Mouse (Mus musculus) kidney, postnatal 25 days (tissue): ENCODE measurements at regions not wholly inside any gene's neighbourhood (a gene's known extent, or its start where the extent isn't known, plus 50 kb on each side); places are given as distances from the start of the nearest gene placed in this dataset.

Source experiments
- DNase-seq, 2 experiments: peaks; one replicate each; pipeline ENCODE4 v3.0.0; 2021; ENCODE audit warnings: mixed read lengths in 2 of 2

DNA sequence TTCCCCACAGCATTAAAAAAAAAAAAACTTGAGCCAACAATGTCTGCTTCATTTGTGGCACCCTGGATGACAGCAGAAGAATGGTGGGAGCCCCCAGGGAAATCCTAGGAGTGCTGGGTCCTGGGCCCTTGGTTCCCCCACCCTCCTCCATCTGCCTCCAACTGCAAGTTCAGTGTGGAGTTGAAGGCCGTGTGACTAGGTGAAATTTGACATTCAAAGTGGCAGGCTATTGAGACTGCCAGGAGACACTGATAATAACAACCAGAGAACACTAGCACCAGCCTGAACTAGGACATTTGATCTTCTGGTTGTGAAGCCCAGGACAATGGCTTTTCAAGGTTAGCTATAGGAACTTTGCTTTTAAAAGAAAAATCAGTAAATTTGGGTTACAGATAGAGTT lies 74.0 kb downstream of the Adamts15 start:
- no peak for DNase-seq

DNA sequence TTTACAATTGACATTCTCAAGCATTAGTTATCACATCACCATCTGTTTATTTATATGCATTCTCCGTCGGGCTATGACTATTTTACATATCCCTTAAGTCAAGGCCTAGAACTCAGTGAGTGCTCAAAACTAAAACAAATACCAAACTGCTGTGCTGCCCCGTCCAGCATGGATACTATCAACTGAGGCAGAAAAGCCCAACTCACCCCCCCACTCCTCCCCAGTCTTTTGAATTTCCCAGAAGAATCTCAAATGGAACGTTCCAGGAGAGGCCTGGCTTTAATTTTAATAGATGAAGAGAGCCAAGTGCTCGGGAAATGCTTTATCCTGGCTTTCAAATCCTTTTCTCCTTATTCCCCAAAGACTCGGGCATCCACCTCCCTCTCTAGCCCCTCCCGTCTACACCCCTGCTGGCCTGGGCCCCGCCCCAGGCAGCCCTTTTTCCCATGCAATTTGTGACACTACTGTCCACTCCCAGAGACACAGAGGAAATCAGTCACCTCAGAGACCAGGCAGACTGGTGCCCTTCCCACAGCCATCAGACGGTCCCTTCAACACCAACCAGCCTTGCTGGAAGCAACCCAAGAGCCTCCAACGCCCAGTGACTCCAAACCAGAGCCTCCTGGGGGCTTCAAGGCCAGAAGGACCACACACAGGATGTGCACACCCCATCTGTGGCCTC lies 76.5 kb downstream of the Adamts15 start:
- DNase-seq: no peak

DNA sequence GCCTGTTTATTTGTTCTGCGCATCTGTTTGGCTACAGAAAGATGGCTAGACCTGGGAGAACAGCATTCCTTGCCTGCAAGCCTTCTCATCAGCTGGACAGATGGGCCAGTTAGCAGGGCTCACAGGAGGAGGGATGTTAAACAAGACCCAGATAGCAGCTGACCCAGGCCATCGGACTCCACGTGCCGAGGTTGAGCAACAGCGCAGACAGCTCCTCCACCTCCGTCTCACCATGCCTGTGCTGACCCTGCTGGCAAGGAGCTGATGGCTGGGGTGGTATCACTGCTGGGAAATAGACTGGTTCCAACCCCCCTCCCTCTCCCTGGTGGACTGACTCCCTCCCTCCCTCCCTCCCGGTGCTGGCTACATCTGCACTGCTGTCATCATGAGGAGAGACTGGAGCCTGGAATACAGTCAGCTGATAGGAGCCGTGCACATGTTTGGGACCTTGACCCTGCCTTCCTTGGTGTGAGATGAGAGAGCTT lies 78.1 kb downstream of the Adamts15 start:
- DNase-seq: no peak

DNA sequence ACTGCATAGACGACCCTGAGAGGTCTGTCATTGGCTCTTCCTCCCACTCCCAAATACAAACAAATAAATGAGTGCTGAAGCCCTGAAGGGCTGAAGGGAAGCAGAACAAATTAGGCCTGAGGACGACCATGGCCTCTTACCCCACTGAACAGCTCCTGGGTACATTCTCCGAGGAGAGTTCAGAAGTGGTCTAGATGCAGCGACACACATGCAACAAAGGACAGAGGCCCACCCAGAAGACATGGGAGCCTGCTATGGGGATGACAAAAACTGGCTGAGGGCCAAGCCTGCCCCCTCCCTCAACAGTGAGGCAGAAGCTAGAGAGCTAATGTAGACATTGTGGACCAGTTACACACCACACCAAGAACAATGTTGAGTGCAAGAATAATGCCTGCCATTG lies 87.3 kb downstream of the Adamts15 start:
- DNase-seq: no peak

DNA sequence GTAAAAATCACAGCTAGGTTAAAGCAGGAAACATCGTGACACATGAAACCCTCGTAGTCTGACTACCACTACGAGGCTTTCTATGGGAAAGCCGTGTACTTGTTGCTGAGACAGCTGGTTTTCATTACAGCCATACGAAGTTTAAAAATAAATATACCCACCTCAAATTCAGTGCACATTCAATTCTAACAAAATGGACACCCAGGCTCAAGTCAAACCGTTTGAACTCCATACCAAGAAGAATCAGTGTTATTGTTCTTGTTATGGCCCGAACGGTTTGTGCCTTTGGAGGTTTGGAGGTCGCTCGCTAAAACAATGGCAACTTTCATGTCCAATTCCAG lies 87.7 kb downstream of the Adamts15 start:
- no peak for DNase-seq

DNA sequence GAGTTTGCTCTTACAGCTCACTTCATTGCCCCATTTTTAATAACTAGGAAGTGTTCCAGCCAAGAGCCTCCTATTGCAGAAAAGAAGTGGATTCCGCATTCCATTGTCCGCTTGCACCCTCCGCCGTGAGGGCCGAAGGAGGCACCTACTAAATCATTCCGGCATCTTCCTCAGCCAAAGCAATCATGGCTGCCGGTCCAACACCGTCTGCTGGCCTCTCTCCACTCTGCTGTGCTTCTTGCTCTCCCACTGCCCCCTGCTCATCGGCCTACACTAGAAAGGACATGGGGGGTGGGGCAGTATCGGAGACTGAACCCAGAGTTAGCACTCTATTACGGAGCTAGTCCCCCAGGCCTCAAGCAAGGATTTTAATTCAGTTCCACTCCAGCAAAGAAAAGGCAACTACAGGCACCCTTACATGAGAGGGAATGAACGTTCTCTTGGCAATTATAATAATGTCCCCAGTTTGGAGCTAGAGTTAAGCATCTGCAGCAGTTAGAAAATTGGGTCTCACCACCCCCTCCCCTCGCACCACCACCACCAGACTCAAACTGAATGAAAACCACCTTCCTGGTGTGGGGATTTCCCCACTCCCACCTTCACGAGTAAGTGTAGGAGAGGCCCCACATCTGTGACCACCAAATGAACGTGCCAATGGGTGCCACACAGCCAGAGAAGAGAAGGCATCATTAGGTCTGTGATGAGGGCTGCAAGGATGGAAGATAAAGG lies 88.3 kb downstream of the Adamts15 start:
- peak in 1 of 2 experiments; percentile 10 for DNase-seq

DNA sequence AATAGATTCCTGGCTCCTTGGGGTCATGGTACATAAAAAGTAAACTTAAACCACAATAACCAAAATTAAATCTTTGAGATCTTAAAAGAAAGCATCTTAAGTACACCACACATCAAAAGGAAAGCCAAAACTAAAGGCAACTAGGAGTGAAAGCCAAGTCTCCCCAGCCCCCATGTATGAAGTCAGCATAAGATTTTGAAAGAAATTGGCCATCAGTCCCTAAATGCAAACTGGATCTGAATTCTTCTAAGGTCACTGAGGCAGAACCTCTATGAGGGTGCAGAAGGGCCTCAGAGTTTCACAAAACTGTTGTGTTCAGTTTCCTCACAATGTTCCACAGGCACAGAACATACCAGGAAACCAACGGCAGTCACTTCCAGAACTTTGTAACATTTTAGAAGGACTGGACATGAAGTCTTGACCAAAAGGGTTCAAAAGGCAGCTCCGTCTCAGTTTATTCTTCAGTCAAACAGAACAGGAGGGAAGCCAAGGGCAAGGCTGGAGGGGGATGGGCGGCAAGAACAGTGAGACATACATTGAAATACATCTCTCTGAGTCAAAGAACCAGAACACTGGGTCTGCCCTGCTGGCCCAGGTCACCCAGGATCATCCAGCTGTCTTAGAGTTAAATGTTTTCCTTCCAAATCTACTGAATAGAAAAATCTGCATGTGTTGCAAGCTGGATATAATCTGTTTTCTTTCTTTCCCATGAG lies 92.9 kb downstream of the Adamts15 start:
- peak; percentile 75 to 80 for DNase-seq

DNA sequence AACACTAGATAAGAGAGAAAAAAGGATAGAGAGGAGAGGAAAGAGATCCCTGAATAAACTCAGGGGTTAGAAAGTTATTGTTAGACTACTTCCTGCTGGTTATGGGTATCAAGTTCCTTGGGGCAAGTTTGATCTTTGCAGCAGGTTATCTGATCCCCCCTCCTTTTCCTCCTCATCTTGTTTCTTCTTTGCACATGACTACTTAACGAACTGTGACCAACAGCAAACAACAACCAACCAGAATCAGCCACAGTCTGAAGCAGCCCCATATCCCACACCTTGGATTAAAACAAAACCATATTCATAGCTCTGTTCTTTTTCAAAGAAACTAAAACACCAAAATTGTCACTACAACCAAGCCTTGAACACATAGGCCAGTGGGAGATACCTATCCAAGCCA lies 94.5 kb downstream of the Adamts15 start:
- no peak for DNase-seq

DNA sequence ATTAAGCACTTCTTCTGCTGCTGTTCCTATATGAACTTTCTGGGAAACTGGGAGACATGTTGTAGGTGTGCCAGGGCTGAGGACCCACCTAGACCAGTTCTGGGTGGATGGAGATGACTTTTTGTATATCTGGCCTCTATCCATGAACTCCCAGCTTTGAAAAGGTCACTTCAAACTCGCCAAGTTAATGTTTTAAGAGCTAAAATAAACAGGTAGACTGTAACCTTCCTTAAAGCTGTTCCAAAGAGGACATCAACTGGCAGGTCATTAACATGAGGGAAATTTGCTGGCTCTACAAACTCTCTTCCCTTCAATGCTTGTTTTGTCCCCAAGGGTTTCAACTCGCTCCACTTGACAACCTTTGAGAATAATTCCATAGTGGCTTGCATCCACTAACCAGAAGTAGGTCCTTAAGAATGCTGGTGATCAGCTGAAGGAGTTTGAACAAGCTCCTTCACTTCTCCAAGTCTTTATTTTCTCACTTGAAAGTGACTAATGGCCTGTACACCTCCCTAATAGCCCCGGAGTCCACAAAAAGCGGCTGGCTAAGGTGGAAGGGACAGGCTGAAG lies 98.1 kb downstream of the Adamts15 start:
- DNase-seq: no peak

DNA sequence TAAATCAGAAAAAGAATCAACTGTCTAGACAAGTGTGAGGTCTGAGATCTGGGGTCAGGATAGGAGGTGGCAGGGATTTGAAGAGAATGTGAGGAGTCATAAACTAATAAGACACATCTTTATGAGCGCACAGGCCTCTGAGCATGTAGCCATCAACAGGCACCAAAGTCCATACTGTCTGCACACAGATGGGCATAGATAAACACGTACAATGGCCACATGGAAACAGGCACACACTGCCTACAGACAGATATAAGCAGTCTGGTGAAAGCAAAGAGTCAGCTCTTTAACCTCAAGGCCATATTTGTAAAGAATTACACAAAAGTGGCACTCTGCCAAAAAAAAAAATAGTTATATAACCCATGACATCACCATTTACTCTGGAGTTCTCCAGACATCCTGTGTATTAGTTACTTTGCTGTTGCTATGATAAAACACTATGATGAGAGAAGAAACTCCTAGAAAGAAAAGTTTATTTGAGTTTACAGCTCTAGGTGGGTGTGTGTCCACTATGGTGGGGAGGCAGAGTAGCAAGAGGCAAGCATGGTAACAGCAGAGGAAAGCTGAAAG lies 101.4 kb downstream of the Adamts15 start:
- no peak for DNase-seq

DNA sequence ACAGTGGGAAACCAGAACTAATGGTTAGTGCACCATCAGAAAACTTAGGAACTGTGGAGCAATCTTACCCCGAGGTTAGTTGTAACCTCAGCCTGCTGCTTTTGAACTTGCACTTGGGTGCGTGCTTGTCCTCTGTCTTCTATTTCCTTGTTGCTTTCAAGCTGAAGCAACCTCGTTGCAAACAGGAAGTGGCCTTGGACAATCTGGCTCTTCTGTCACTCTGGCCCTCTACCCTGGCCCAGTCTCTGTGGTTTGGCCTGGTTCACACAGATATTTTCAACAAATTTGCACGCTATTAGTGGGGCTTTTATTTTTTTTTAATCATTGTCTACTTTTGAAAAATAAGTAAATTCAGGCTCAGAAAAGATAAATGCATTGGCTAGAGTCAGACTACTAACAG lies 109.0 kb downstream of the Adamts15 start:
- DNase-seq: peak; percentile 18 to 52

DNA sequence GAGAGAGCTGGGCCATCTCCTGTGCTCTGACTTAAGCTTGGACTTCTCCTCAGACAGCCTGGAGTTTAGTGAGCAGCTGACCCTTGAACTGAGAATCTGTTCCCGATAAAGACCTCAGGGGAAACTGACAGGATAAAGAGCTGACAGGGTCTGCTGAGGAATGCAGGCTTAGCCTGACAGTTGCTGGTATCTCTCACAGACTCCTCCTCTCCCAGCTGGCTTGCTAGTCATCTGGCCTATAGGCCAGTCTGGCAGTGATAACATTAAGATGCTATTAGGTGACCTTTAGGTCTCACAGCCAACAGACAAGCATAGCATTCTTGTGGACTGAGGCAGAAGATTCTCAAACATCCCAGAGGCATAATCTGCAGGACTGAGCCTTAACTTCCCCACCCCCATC lies 111.4 kb downstream of the Adamts15 start:
- no peak for DNase-seq

DNA sequence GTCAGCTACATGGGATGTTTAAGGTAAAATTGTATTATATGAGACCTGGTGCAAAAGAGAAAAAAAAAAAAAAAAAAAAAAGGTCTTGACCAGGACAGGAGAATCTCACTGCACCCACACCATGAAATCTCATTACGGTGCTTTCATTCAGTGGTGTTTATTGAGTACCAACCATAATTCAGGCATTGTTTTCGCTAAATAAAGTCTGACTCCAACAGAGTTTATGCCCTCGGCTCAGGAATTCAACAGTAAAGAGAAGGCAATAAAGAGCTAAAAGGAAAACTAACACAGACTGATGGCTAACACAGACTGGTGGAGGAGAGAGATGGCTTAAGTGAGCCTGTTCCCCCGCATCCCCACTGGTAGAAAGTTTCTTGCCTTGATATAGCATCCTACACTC lies 112.0 kb downstream of the Adamts15 start:
- no peak for DNase-seq

DNA sequence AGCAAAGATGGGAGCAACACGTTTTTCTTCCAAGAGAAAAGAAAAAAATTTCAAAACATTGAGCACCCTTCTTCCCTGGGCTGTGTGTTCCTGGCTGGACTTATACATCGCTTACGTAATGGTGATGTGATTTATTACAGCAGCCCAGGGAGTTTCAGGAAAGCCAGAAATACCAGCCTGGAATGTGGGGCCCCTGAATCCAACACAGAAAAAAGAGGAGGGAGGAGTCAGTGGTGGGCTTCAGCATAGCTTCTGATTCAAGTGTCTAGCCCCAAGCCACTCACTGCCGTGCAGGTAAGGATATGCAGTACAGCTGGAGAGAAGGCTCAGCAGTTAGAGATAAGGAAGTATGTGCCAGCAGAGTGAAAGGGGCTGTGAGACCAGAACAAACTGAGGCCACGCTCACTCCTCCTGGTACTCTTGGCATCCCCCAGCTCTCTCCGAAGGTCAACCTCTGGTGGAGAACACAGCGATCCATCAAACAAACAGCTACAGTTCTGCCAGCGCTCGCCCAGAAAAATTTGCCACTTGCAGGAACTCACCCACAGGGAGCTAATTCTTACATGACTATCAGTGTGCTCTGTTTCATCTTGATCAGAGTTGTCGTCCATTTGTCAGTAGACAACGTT lies 113.3 kb downstream of the Adamts15 start:
- DNase-seq: no peak

DNA sequence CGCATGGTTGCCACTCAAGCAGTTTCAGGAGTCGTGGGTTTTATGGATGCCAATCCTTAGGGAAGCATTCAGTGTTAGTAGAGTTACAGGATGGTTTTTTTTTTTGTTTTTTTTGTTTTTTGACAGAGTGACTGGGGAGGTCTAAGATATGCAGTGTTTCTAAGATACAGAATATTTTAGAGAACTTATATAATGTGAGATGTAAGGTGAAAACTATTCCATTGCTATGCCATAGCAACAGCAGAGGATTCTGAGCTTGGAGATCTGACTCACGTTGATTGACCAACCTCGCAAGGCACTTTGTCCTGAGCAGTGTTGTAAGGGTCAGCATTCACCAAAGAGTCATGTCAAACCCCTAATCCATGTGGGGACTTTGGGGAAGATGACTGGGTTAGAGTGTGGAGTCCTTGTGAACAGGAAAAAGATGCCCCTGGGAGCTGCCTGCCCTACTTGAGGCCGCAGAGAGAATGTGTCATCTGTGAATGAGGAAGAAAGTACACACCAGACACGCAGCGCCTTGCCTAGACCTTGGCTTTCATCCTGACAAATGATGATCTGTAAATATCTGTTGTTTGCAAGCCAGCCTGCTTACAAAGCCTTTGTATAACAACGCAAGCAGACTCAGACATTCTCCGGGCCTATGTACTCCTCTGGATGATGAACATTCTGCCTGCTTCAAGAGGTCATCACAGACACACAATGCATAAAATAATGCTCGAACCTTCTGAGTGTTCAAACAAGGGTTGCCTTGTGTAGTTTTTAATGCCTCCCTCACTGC lies 118.3 kb downstream of the Adamts15 start:
- no peak for DNase-seq

DNA sequence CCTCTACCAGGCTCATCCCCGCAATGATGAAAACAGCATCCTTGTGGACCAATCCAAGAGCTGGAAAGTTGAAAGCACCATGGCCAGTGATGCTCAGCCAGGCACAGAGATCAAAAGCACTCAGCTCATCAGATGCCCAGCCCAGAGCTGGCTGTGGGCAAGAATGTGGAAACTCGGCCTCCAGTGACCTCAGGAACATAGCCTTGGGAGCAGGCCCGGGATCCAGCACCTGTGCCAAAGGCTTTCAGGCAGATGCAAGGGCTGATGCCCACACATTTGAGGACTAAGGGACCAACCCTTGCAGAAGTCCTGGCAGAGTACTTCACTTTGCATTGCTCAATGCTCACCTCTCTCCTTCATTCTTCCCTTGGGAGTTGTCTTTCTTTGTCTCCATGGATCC lies 119.4 kb downstream of the Adamts15 start:
- DNase-seq: peak in 1 of 2 experiments; percentile 43

DNA sequence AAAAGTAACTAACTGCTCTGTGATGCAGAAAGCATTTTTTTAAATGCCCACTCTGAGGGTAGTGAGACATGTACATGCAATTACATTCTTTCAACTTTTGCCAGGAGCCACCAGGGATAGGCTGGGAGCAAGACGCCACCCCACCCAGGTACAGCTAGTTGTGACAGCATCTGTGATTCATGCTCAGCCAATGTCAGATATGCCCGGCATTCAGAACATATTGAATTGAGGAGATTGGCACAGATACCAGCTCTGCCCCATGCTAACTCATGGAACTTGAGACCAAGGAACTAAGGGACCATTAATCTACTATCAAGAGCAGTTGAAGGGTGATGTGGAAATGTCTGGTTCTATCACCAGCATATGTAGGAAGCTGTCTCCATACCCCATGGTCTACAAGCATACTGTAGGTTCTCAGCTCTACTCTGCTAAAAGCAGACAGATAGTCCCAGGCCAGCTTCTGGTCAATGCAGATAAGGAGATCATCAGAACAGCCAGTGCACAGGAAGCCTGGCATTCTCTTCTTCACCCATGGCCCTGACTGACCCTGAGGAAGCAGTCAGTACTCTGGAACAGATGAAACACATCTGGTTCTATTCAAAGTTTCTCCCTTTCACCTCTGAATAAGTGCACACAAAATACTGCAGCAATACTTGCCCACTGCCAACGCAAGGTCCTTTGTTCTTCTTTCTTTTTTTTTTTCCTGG lies 127.4 kb downstream of the Adamts15 start:
- DNase-seq: no peak

DNA sequence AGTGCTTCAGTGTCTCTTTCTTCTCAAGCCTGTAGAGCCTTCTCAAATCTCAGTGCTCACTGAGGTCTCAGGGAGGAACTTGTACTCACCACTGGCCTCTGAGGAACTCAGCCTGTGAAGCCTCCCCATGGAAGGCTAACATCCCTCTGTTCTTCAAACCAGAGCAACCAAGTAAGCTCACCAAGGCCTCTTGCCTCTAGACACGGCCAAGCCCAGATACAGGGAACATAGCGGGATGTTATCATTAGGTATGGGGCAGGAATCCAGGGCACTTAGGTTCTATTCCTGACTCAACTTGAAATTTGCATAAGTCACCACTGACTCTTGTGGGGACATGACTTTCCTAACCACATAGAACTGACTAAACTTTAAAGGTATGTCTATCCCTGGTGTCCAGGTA lies 141.0 kb downstream of the Adamts15 start:
- no peak for DNase-seq

DNA sequence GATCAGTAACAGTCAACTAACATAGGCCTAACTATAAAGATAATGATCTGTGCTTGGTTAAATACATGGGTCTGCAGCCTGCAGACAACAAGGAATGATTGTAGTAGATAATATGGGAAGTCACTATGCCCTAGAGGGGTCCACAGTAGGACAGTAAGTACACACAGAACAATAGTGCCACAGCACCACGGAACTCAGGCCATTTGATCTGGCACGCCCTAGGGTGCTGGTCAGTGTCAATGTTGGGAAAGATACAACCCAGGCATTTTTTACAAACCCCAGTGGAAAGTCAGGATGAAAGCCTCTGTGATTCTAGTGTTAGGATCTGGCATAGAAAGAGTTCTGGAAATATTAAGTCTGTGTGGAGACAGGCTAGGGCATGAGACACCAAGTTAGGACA lies 144.4 kb downstream of the Adamts15 start:
- DNase-seq: no peak

DNA sequence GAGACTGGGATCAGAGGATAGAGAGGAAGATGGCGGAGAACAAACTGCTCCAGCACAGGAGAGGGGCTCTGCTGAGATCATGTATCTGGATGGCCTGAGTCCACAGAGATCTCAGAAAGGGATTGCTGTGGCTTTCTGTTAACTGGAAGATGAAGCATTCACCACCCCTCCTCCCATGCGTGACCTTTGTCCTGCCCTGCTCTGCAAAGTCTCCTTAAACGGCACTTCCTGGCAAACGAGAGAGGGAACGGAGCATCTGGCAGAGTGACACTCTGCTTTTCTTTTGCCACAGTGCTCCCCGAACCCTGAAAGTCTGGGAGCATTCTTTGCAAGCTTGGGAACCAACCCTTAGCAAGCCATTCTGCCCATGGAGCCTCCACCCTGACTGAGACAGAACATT lies 147.1 kb downstream of the Adamts15 start:
- DNase-seq: peak; percentile 59 to 67

DNA sequence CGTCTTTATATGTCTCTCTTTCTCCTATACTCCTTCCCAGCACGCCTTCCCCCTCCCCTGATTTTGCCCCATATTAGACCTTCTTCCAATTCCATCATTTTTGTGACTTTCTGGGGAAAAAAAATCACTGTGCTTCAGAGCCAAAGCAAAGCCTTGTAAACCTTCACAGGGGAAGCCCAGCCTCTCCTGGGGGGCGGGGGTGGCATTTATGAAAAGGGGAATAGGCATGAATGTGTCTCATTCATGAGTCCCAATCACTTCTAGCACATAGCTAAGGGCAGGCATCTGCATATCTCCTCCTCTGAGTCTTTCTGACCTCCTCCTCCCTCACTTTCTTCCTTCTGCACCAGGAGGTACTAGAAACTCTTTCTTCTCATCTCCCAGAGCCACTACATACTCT lies 149.8 kb downstream of the Adamts15 start:
- DNase-seq: no peak
